Mouse (Mus musculus) MEL (cell line): ENCODE measurements at regions not wholly inside any gene's neighbourhood (a gene's known extent, or its start where the extent isn't known, plus 50 kb on each side); places are given as distances from the start of the nearest gene placed in this dataset.

ENCODE experiments used
- DNase-seq: peaks from one replicate; pipeline ENCODE4 v3.0.0; 2011; ENCODE audit warnings: low read depth, low spot score
- H3K27ac ChIP-seq: 2 replicates; pipeline ENCODE4 v1.5.1; 2012; ENCODE audit warnings: low read depth, mild to moderate bottlenecking, control low read depth, low read length, moderate library complexity; ENCODE audit not compliant: control insufficient read depth
- H3K27me3 ChIP-seq, 2 experiments: fragments of 150-350 bp in 1 of 2; sonication (generic) in 1 of 2; 2 replicates each; pipeline ENCODE4 v1.6.1; 2012; ENCODE audit warnings: low read length in 2 of 2, mild to moderate bottlenecking in 2 of 2, improper control_type of control experiment in 1 of 2, moderate library complexity in 1 of 2; ENCODE audit not compliant: insufficient read depth in 2 of 2, control insufficient read depth in 1 of 2
- H3K36me3 ChIP-seq, 2 experiments: 2 replicates each; pipeline ENCODE4 v1.6.1; 2012 to 2014; ENCODE audit warnings: low read length in 2 of 2, improper control_type of control experiment in 1 of 2, inconsistent platforms in 1 of 2, mild to moderate bottlenecking in 1 of 2; ENCODE audit not compliant: insufficient read depth in 2 of 2, control insufficient read depth in 1 of 2
- H3K4me1 ChIP-seq, 2 experiments: fragments of 150-350 bp in 1 of 2; sonication (generic) in 1 of 2; 2 replicates each; pipeline ENCODE4 v1.6.1; 2012; ENCODE audit warnings: low read length in 2 of 2, improper control_type of control experiment in 1 of 2, mild to moderate bottlenecking in 1 of 2; ENCODE audit not compliant: insufficient read depth in 2 of 2, control insufficient read depth in 1 of 2
- H3K4me3 ChIP-seq, 2 experiments: fragments of 150-350 bp in 1 of 2; sonication (generic) in 1 of 2; 2 replicates each; pipeline ENCODE4 v1.5.1; 2012; ENCODE audit warnings: low read depth in 2 of 2, low read length in 2 of 2, mild to moderate bottlenecking in 2 of 2, moderate library complexity in 2 of 2, control low read depth in 1 of 2, improper control_type of control experiment in 1 of 2; ENCODE audit not compliant: control insufficient read depth in 1 of 2, insufficient read depth in 1 of 2
- H3K79me2 ChIP-seq: 2 replicates; pipeline ENCODE4 v1.6.1; 2012; ENCODE audit warnings: mild to moderate bottlenecking, low read length, moderate library complexity; ENCODE audit not compliant: control insufficient read depth, poor library complexity, insufficient read depth
- H3K9ac ChIP-seq: 2 replicates; pipeline ENCODE4 v1.6.1; 2012; ENCODE audit warnings: low read depth, mild to moderate bottlenecking, control low read depth, low read length, moderate library complexity; ENCODE audit not compliant: control insufficient read depth, poor library complexity, severe bottlenecking
- H3K9me3 ChIP-seq: fragments of 150-350 bp; sonication (generic); replicated peaks from 2 replicates; pipeline ENCODE4 v1.6.1; 2012; ENCODE audit warnings: mild to moderate bottlenecking, low read length, improper control_type of control experiment, moderate library complexity; ENCODE audit not compliant: insufficient read depth
- CHD2 ChIP-seq: IDR thresholded peaks from 2 replicates; pipeline ENCODE4 v1.6.1; 2011; ENCODE audit warnings: low read length, improper control_type of control experiment
- CTCF ChIP-seq, 3 experiments: IDR thresholded peaks in 2 of 3; conservative IDR thresholded peaks in 1 of 3; 2 replicates each; pipeline ENCODE4 v1.5.1; 2011 to 2012; ENCODE audit warnings: low read length in 3 of 3, low read depth in 2 of 3, mild to moderate bottlenecking in 2 of 3, improper control_type of control experiment in 1 of 3, inconsistent platforms in 1 of 3, mixed read lengths in 1 of 3, moderate library complexity in 1 of 3; ENCODE audit not compliant: control insufficient read depth in 1 of 3, insufficient read depth in 1 of 3, poor library complexity in 1 of 3, severe bottlenecking in 1 of 3
- ELF1 ChIP-seq: IDR thresholded peaks from 2 replicates; pipeline ENCODE4 v1.6.1; 2014; ENCODE audit warnings: low read depth, mild to moderate bottlenecking, inconsistent platforms, low read length, improper control_type of control experiment, moderate library complexity
- EP300 ChIP-seq, 2 experiments: IDR thresholded peaks; 2 replicates each; pipeline ENCODE4 v1.6.1; 2011; ENCODE audit warnings: improper control_type of control experiment in 2 of 2, low read length in 2 of 2, low read depth in 1 of 2, mild to moderate bottlenecking in 1 of 2
- ETS1 ChIP-seq: IDR thresholded peaks from 2 replicates; pipeline ENCODE4 v1.6.1; 2012; ENCODE audit warnings: low read depth, mild to moderate bottlenecking, inconsistent platforms, low read length, improper control_type of control experiment, moderate library complexity
- GABPA ChIP-seq: IDR thresholded peaks from 2 replicates; pipeline ENCODE4 v1.6.1; 2012; ENCODE audit warnings: low read depth, mild to moderate bottlenecking, inconsistent platforms, low read length, improper control_type of control experiment, moderate library complexity
- HCFC1 ChIP-seq: IDR thresholded peaks from 2 replicates; pipeline ENCODE4 v1.6.1; 2012; ENCODE audit warnings: low read depth, mild to moderate bottlenecking, inconsistent platforms, low read length, improper control_type of control experiment, moderate library complexity
- KAT2A ChIP-seq: conservative IDR thresholded peaks from 2 replicates; pipeline ENCODE4 v1.6.1; 2012; ENCODE audit warnings: low read depth, low read length, improper control_type of control experiment, inconsistent platforms
- MAZ ChIP-seq: IDR thresholded peaks from 2 replicates; pipeline ENCODE4 v1.6.1; 2012; ENCODE audit warnings: low read depth, mild to moderate bottlenecking, inconsistent platforms, low read length, improper control_type of control experiment
- MYB ChIP-seq: IDR thresholded peaks from 2 replicates; pipeline ENCODE4 v1.6.1; 2011; ENCODE audit warnings: mild to moderate bottlenecking, low read depth, low read length, improper control_type of control experiment
- MYC ChIP-seq: IDR thresholded peaks from 2 replicates; pipeline ENCODE4 v1.6.1; 2011; ENCODE audit warnings: low read depth, mild to moderate bottlenecking, low read length, improper control_type of control experiment, moderate library complexity
- NRF1 ChIP-seq: IDR thresholded peaks from 2 replicates; pipeline ENCODE4 v1.6.1; 2014; ENCODE audit warnings: low read depth, mild to moderate bottlenecking, inconsistent platforms, low read length, improper control_type of control experiment, moderate library complexity; ENCODE audit not compliant: poor library complexity, insufficient read depth, severe bottlenecking
- POLR2AphosphoS2 ChIP-seq: IDR thresholded peaks from 2 replicates; pipeline ENCODE4 v1.6.1; 2011; ENCODE audit warnings: low read length, improper control_type of control experiment
- RAD21 ChIP-seq: IDR thresholded peaks from 2 replicates; pipeline ENCODE4 v1.6.1; 2011; ENCODE audit warnings: mild to moderate bottlenecking, low read depth, low read length, improper control_type of control experiment
- SMC3 ChIP-seq: IDR thresholded peaks from 2 replicates; pipeline ENCODE4 v1.6.1; 2011; ENCODE audit warnings: low read depth, low read length, improper control_type of control experiment
- TAL1 ChIP-seq: IDR thresholded peaks from 2 replicates; pipeline ENCODE4 v1.6.1; 2012; ENCODE audit warnings: mild to moderate bottlenecking, inconsistent platforms, low read length, moderate library complexity, mixed read lengths
- TBP ChIP-seq: IDR thresholded peaks from 2 replicates; pipeline ENCODE4 v1.8.0; 2011; ENCODE audit warnings: low read depth, low read length, improper control_type of control experiment
- UBTF ChIP-seq: IDR thresholded peaks from 2 replicates; pipeline ENCODE4 v1.6.1; 2012; ENCODE audit warnings: low read depth, mild to moderate bottlenecking, inconsistent platforms, low read length, improper control_type of control experiment, moderate library complexity, borderline replicate concordance; ENCODE audit not compliant: insufficient read depth
- USF1 ChIP-seq: IDR thresholded peaks from 2 replicates; pipeline ENCODE4 v1.6.1; 2014; ENCODE audit warnings: low read depth, mild to moderate bottlenecking, inconsistent platforms, low read length, improper control_type of control experiment, moderate library complexity
- ZC3H11A ChIP-seq: IDR thresholded peaks from 2 replicates; pipeline ENCODE4 v1.6.1; 2012; ENCODE audit warnings: low read depth, mild to moderate bottlenecking, inconsistent platforms, low read length, improper control_type of control experiment
- ZMIZ1 ChIP-seq: IDR thresholded peaks from 2 replicates; pipeline ENCODE4 v1.6.1; 2012; ENCODE audit warnings: low read depth, mild to moderate bottlenecking, inconsistent platforms, low read length, improper control_type of control experiment, moderate library complexity
- ZNF384 ChIP-seq: IDR thresholded peaks from 2 replicates; pipeline ENCODE4 v1.6.1; 2012; ENCODE audit warnings: low read depth, mild to moderate bottlenecking, inconsistent platforms, low read length, improper control_type of control experiment

DNA sequence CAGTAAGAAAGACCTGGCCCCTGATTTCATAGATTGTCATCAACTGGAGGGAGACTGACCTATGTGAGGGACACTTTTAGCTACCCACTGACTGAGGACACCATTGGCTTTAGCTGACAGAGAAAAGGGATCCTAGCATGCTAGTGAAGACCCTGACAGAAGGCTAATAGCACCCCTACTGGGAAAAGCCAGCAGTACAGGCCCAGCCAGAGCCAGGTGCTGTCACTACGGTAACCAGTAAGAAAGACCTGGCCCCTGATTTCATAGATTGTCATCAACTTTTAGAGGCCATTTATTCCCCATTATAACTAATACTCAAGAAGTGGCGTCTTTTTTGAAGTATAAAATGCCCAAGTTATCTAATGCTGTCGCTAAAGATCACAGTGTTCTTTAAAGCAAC, 70.2 kb upstream of the Hk2 start:
- Histone ChIP-seq H3K4me3 (no peak overlapping the region), H3K9me3 (no peaks in the 10 kb centered on the region), H3K79me2 (no peaks in the 10 kb centered on the region), H3K9ac (no peak overlapping the region), H3K4me1 (no peaks in the 10 kb centered on the region), H3K36me3 (no peaks in the 10 kb centered on the region), H3K27me3 (peaks cover 0 to 3% of the 10 kb centered on the region in 2 experiments; a peak in 1 of 4 replicates), H3K27ac (no peak overlapping the region)
- DNase-seq, result no peak
- TF ChIP-seq RAD21 (peak; percentile 53), GABPA (no peak), MAZ (no peak), CTCF (IDR thresholded peaks at IDR 0.05 in 2 of 3, conservative IDR thresholded peaks at IDR 0.05 in 1 of 3; ENCODE audit: control insufficient read depth in 1 of 3, insufficient read depth in 1 of 3, low read depth in 2 of 3, low read length in 3 of 3, poor library complexity in 1 of 3, severe bottlenecking in 1 of 3) (peak; percentile 28 to 47 (median 39); a peak in 5 of 6 replicates), ELF1 (no peak), SMC3 (peak; percentile 28; the same call in 1 of the 2 replicates), CHD2 (no peak), ZC3H11A (peak; percentile 17; the same call in 1 of the 2 replicates), ETS1 (no peak)

- H3K79me2 ChIP-seq, result no peaks in the 10 kb centered on the region
- H3K4me3 ChIP-seq, result no peak overlapping the region
- no peaks in the 10 kb centered on the region for H3K36me3 ChIP-seq
- DNase-seq, result no peak
- H3K27me3 ChIP-seq, result peaks cover 0 to 3% of the 10 kb centered on the region in 2 experiments; a peak in 1 of 4 replicates
- H3K27ac ChIP-seq, result no peak overlapping the region
- no peaks in the 10 kb centered on the region for H3K4me1 ChIP-seq
- no peak overlapping the region for H3K9ac ChIP-seq
- H3K9me3 ChIP-seq, result no peaks in the 10 kb centered on the region
- TF ChIP-seq ELF1 (no peak), ZNF384 (no peak), ZMIZ1 (no peak), TAL1 (no peak), RAD21 (no peak), USF1 (no peak), UBTF (no peak), NRF1 (no peak), GABPA (no peak), SMC3 (no peak), MYC (no peak), MYB (no peak), HCFC1 (no peak), ZC3H11A (no peak), KAT2A (no peak), POLR2AphosphoS2 (no peak), TBP (no peak), EP300 (IDR thresholded peaks at IDR 0.05; ENCODE audit: low read depth in 1 of 2, low read length in 2 of 2) (no peak)
Measured at GRCm38 (mm10) chr6:82843881-82844280, 69.6 kb upstream of the Hk2 start.
